In genomic region chr1:45423915-45424314, GRCm38 (mm10) we compare ENCODE assay signal across 29 mouse cellular contexts.
"Had no signal": no experiment of that assay in that cellular context is flagged by ENCODE, and none has a peak within 500 bp of the region (broad histone marks: within the 10 kb centered on the region; RNA-seq: fewer than 3 reads in every experiment).

No protein-coding gene starts in this region.

- H3K4me1 ChIP-seq: heart, embryonic 12.5 days; heart, embryonic 13.5 days; heart, embryonic 15.5 days; hindbrain, embryonic 10.5 days; hindbrain, embryonic 12.5 days; hindbrain, embryonic 13.5 days; hindbrain, embryonic 15.5 days; intestine, embryonic 15.5 days; kidney, embryonic 15.5 days had no signal

- DNase-seq: heart, postnatal 10 days; heart, postnatal 36 days; heart, postnatal 4 days; kidney, adult 11 months; kidney, adult 18-20 months; kidney, adult 2 months; kidney, adult 8-10 months; kidney, adult 9 months; kidney, postnatal 10 days; kidney, postnatal 14 days; kidney, postnatal 25 days; kidney, postnatal 36 days; kidney, postnatal 4 days; layer of hippocampus, adult 9-11 months; layer of hippocampus, postnatal 36 days had no signal

- H3K9ac ChIP-seq: heart, embryonic 12.5 days; heart, embryonic 13.5 days; heart, embryonic 15.5 days; hindbrain, embryonic 12.5 days; hindbrain, embryonic 13.5 days; hindbrain, embryonic 14.5 days; hindbrain, embryonic 15.5 days; intestine, embryonic 15.5 days; kidney, embryonic 15.5 days had no signal

- H3K9me3 ChIP-seq: heart, embryonic 12.5 days; heart, embryonic 13.5 days; heart, embryonic 15.5 days; hindbrain, embryonic 12.5 days; hindbrain, embryonic 13.5 days; hindbrain, embryonic 15.5 days; intestine, embryonic 15.5 days; kidney, embryonic 15.5 days had no signal

- H3K27ac ChIP-seq: heart, embryonic 13.5 days; heart, embryonic 15.5 days; hindbrain, embryonic 10.5 days; hindbrain, embryonic 12.5 days; hindbrain, embryonic 13.5 days; hindbrain, embryonic 14.5 days; hindbrain, embryonic 15.5 days; hindbrain, postnatal 0 days; intestine, embryonic 15.5 days; kidney, embryonic 15.5 days; kidney, postnatal 0 days; layer of hippocampus, adult 2 months; left cerebral cortex, adult 2 months had no signal

- H3K4me3 ChIP-seq: heart, embryonic 12.5 days; heart, embryonic 13.5 days; heart, embryonic 15.5 days; hindbrain, embryonic 10.5 days; hindbrain, embryonic 12.5 days; hindbrain, embryonic 13.5 days; hindbrain, embryonic 15.5 days; intestine, embryonic 15.5 days; kidney, embryonic 15.5 days; layer of hippocampus, adult 2 months; left cerebral cortex, adult 2 months had no signal

- H3K36me3 ChIP-seq: hindbrain, embryonic 12.5 days; hindbrain, embryonic 13.5 days; hindbrain, embryonic 15.5 days had no signal

- H3K27me3 ChIP-seq: heart, embryonic 12.5 days; heart, embryonic 13.5 days; heart, embryonic 15.5 days; hindbrain, embryonic 12.5 days; hindbrain, embryonic 13.5 days; hindbrain, embryonic 15.5 days; intestine, embryonic 15.5 days; kidney, embryonic 15.5 days had no signal
